Mouse (Mus musculus) bone marrow macrophage, adult 2 months (primary cell): ENCODE data around the gene Ehmt2. TPM values are rescaled to one million over a fixed set of nuclear protein-coding genes. Genes with fewer than 3 reads are reported as not detected.

Experiments used
- H3K27ac ChIP-seq: 2 replicates; pipeline ENCODE4 v1.5.1; 2012; ENCODE audit warnings: low read depth, low read length; ENCODE audit not compliant: insufficient read depth
- H3K4me1 ChIP-seq: 2 replicates; pipeline ENCODE4 v1.6.1; 2012; ENCODE audit warnings: low read length; ENCODE audit not compliant: control insufficient read depth, insufficient read depth
- H3K4me3 ChIP-seq: 2 replicates; pipeline ENCODE4 v1.5.1; 2012; ENCODE audit warnings: mild to moderate bottlenecking, low read length, moderate library complexity; ENCODE audit not compliant: insufficient read depth
- CTCF ChIP-seq: IDR thresholded peaks from 2 replicates; pipeline ENCODE4 v1.5.1; 2012; ENCODE audit warnings: low read depth, mild to moderate bottlenecking, low read length, moderate library complexity
- POLR2A ChIP-seq: IDR thresholded peaks from 2 replicates; pipeline ENCODE4 v1.6.1; 2012; ENCODE audit warnings: mild to moderate bottlenecking, low read depth, low read length, borderline replicate concordance
- polyA plus RNA-seq: library from polyadenylated mRNA; stranded (reverse); fragments of >200 nt; gene quantifications from 2 replicates; pipeline ENCODE4 v1.2.4, GENCODE M21; 2012; ENCODE audit not compliant: missing spikeins, insufficient read depth, insufficient read length

Ehmt2 gene
- polyA plus RNA-seq: 145 and 150 TPM in 2 replicates

DNA sequence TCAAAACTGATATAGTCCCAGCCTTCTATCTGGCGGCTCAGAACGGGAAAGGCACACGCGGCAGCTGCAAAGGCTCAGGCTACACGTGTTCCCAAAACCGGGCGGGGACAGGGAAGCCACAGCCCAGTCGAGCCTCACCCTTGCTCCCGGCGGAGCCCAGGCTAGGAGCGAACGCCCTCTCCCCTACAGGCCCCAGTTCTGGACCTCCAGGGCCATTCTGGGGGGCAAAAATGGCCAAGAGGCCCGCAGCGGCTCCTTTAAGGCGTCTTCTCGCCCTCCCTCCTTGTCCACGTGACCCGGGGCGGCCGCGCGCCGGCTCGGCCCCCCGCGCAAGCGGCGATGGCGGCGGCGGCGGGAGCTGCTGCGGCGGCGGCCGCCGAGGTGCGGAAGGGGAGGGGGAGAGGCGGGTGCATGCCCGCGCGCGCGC is at the start of gene Ehmt2, which contains the start of gene C2:
Gene Ehmt2 (plus strand): TSS at position 310 of the 427 bp plus-strand sequence.
Gene C2 (minus strand): TSS at position 106 of the 427 bp plus-strand sequence.
- peak within 1 kb of the TSS; percentile 94 for H3K27ac ChIP-seq
- H3K4me1 ChIP-seq: peaks cover 16% of the 10 kb centered on the region
- peak within 1 kb of the TSS; percentile 91 for H3K4me3 ChIP-seq
- TF ChIP-seq CTCF: no peak
- no peak; the same call in 1 of the 2 replicates for TF ChIP-seq POLR2A

DNA sequence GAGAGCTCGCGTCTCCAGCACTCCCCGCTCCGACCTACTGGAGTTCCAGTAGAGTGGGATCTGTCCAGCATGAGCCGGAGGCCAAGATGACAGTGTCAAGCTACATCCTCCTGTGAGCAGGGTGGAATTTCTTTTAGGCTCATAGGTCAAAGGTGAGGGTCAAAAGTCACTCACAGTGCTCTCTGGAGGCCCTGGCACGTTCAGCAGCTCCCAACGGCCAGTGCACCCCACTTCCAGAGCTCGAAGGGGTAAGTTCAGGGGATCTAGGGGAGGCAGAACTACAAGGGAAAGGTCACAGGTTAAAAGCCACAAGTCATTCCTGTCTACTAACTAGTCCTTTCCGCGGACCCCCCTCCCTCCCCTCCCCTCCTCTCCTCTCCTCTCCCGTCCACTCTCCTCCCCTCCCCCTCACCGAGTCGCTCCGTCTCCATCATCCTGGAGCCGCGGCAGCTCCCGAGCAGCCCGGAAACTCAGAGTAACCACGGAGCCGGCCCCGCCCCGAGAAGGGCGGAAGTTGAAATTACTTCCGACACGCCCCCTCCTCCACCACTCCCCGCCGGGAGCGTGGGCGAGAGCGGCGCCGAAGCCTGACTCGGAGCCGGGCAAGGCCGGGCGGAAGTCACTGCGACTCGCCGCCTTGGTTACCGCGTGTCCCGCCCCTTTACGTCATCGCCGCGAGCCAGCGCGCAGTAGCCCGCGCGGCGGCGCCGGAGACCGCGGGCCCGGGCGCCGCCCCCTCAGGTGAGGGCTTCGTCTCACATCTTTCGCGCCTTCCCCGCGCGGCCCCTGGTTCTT is 48.4 kb upstream of the Ehmt2 start, which contains the start of the genes Skiv2l and Nelfe:
Gene Skiv2l (minus strand): TSS at position 489 of the 795 bp plus-strand sequence.
Gene Nelfe (plus strand): TSS at position 670 of the 795 bp plus-strand sequence.
- peaks cover 9% of the 10 kb centered on the region for H3K4me1 ChIP-seq
- peak within 1 kb of the TSS; percentile 87 for H3K4me3 ChIP-seq
- no peak for TF ChIP-seq CTCF
- no peak for TF ChIP-seq POLR2A

DNA sequence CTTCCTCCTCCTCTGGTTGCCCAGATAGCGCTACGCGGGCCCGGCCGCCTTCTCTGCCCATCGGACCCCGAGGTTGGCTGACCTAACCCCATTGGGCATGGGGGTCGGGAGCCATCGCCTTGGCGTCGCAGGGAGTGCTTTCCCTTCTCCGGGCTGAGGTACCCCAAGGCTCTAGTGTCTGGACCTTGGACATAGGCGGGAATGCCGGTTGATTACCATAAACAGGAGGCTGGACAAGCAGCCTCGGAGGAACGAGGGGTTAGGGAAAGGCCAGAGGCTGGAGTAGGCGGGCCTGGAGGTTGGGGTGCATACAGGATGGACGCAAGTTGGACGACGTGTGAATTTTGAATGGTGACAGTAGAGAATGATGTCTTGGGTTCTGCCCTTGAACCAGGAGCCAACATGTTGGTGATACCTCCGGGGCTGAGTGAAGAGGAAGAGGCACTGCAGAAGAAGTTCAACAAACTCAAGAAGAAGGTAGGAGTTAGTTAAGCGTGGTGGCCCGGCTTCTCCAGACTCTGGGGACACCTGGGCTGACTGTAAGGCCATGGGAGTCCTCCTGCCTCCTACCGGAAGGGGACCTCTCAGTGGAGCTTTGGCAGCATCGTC is 47.6 kb upstream of the Ehmt2 start:
- peaks cover 9% of the 10 kb centered on the region for H3K4me1 ChIP-seq

More for the DNA sequence above, 48.4 kb upstream of the Ehmt2 start, which contains the start of the genes Skiv2l and Nelfe:
- 0 out of 2 replicates have a peak within 1 kb of the TSS, but pooled peaks have one; percentile 3 for H3K27ac ChIP-seq

DNA sequence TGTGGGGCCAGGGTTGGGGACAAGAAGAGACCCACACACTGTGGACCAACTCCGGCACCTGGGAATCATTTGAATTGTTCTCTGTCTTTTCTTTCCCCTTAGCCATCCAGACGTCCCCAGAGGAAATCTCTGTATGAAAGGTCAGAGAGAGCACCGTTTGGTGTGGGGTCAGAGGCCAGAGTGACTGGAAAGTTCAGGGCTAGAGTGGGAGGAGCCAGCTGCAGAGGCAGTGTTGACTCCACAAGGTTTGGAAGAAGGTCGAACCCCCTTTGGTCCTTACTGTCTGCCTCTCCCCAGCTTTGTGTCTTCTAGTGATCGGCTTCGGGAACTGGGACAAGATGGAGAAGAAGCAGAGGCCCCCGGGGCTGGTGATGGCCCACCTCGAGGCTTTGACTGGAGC is 44.8 kb upstream of the Ehmt2 start:
- TF ChIP-seq CTCF (no peak), POLR2A (no peak)
- H3K27ac ChIP-seq: no peak overlapping the region
- H3K4me3 ChIP-seq: no peak overlapping the region
- peaks cover 18% of the 10 kb centered on the region for H3K4me1 ChIP-seq

More for the DNA sequence above, 47.6 kb upstream of the Ehmt2 start:
- H3K27ac ChIP-seq: 0 out of 2 replicates have a peak overlapping the region, but pooled peaks have one; percentile 3
- peak overlapping the region; percentile 87 for H3K4me3 ChIP-seq
- TF ChIP-seq POLR2A (no peak), CTCF (no peak)

DNA sequence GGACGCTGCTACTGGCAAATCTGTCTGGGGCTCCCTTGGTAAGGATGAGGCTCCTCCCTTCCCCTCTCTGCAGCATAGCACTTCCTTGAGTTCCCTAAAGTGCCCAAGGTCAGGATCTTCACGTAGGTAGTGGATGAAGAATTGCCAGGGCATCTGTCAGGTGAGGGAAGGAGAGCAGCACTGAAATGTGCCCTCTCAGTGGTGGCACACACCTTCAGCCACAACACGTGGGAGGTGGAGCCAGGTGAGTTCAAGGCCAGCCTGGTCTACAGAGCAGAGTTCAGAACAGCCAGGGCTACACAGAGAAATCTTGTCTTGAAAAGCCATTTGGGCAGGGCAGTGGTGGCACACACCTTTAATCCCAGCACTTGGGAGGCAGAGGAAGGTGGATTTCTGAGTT is 43.5 kb upstream of the Ehmt2 start:
- no peak overlapping the region for H3K27ac ChIP-seq
- H3K4me3 ChIP-seq: no peak overlapping the region
- H3K4me1 ChIP-seq: peaks cover 17% of the 10 kb centered on the region
- no peak for TF ChIP-seq POLR2A
- TF ChIP-seq CTCF: no peak

DNA sequence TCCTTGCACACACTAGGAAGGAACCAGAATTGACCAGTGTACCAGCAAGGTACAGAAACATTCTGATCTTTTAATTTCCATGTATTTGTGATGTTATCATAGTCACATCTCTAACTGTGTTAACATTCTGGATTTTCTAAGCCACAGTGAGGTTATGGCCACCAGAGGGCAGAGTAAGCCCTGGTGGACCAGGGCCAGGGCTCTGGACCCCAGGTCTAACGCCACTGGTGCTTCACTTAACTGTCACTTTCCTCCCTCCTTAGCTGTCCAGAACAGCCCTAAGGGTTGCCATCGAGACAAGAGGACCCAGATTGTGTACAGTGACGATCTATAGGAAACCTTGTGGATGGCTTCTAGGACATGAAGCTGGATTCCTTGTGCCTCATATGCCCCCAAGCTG is 42.4 kb upstream of the Ehmt2 start:
- Histone ChIP-seq H3K4me1 (peaks cover 17% of the 10 kb centered on the region), H3K4me3 (no peak overlapping the region), H3K27ac (no peak overlapping the region)
- TF ChIP-seq CTCF (peak; percentile 70), POLR2A (no peak)

DNA sequence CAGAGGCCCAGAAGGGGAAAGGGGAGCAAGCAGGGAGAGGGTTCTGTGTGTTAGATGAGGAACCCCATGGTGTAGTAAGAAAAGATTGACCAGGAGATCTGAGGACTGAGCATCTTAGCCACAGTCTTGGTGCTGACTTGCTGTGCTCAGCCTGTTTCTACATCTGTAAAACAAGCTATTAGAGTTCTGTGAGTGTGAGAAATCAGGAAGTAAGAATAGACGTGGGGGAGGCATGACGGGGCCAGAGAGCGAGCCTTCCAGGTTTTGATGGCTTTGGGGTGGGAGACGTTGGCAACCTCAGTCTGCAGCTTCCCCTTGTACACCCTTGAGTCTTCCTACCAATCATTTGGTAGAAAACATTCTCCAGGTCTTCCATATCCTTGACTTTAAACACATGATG is 39.6 kb upstream of the Ehmt2 start:
- Histone ChIP-seq H3K4me1 (peaks cover 21% of the 10 kb centered on the region), H3K4me3 (no peak overlapping the region), H3K27ac (no peak overlapping the region)
- TF ChIP-seq CTCF (no peak), POLR2A (no peak)

DNA sequence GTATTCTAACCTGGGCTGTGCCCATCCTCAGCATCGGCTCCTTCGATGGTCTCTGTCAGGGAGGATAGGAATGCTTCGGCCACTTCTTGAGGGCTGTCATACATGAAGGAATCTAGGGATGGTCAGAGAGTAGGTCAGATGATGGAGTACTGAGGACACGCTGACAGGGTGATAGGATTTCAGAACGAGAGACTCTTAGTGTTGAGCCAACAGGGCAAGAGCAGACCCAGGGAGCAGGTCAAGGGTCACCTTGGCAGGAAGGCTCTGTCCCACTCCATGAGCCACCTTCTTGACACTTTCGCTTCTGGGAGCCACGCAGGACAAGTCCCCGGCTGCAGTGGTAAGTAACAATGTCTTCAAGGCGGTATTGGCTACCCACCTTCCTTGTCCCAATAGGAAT is 37.8 kb upstream of the Ehmt2 start:
- peaks cover 21% of the 10 kb centered on the region for H3K4me1 ChIP-seq
- no peak overlapping the region for H3K27ac ChIP-seq
- H3K4me3 ChIP-seq: no peak overlapping the region
- TF ChIP-seq POLR2A (no peak), CTCF (no peak)

DNA sequence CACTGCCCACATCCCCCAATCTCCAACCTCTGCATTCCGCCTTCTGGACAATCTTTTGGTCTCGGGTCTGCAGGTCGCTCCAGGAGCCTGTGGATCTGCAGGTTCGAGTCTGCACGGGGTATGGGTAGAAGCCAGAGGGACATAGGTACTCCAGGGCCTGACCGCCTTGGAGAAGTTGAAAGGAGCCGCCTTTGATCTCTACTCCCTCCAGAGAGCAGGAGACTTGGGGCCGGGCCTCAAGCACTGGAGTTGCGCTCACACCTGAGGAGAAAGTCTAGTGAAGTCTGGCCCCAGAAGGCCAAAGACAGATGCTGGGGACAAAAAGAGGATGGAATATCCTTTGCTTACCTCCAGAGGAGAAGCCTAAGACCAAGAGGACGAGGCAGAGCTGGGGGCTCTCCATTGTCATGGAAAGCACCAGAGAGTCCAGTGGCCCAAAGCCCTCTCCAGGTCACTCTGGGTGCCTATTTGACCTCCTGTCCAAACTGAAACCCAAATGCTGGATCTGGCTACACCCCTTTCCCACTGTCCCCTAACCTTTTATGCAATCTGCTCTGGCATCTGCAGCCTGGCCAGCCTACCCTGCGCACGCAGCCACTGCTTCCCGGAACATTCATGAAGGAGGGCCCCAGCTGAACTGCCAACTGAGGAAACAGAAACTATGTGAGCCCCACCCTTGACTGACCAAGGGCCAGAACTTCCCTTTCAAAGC is 36.4 kb upstream of the Ehmt2 start:
- TF ChIP-seq CTCF: no peak
- no peak for TF ChIP-seq POLR2A
- Histone ChIP-seq H3K4me1 (peaks cover 21% of the 10 kb centered on the region), H3K4me3 (no peak overlapping the region), H3K27ac (no peak overlapping the region)
